Mouse (Mus musculus): ENCODE measurements at regions not wholly inside any gene's neighbourhood (a gene's known extent, or its start where the extent isn't known, plus 50 kb on each side); places are given as distances from the start of the nearest gene placed in this dataset.

DNA sequence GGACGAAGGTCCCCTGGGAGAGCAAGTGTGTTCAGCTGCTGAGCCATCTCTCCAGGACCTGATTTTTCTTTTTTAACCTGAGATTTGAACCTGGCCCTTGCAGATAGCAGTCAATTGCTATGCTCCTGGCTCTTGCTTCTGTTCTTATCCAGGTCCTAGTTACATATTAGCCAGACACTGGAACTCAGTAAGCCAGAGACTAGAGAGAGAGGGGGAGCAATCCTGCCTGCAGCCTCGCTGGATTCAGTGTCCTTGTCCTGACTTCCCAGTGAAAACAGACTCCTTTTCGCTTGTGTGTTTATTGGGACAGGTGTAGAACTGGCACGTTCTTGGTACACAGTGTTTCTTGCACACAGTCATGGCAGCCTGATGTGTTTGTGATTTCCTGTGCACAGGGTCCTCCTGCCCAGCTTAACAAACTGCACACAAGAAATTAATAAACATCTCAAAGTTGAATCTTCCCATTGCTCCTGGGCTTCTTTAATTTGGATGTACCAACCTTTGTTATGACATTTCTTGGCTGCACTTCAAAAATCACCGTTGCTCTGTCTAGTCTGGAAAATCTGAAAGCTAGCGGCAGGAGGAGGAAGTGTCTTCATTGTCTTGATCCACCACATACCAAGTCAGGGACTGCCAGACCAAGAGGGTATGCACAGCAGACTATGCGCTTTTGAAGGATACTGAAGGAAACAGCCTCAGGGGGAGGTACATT lies 83.4 kb upstream of the Barx2 start:
- TF ChIP-seq GATA1 (IDR thresholded peaks at IDR 0.05; ENCODE audit: low read length), result no peak
- no peak for TF ChIP-seq TAL1 (IDR thresholded peaks at IDR 0.05; ENCODE audit: low read length)
